Mouse (Mus musculus) kidney, postnatal 14 days (tissue): ENCODE data around the gene Fkbp2.

Experiments used
- DNase-seq: peaks from one replicate; pipeline ENCODE4 v3.0.0; 2022; ENCODE audit warnings: mixed read lengths

Fkbp2 gene

DNA sequence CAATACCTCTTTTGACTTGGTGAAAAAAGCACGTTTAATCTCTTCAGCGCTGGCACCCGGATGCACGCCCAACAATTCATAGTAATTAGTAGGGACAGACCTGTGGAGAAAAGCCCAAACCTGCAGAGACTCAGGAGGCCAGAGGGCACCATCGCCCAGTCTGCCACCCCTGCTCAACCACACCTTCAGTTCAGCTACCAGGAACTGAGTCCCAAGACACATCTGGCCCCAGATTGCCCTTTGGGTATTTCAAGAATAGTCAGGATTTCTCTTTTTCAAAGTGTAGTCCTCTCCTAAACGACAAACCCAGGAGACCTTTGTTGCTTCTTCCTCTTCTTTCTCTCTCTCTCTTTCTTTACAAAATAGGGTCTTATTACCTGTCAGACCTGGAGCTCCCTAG lies 10.4 kb upstream of the Fkbp2 start:
- no peak for DNase-seq

DNA sequence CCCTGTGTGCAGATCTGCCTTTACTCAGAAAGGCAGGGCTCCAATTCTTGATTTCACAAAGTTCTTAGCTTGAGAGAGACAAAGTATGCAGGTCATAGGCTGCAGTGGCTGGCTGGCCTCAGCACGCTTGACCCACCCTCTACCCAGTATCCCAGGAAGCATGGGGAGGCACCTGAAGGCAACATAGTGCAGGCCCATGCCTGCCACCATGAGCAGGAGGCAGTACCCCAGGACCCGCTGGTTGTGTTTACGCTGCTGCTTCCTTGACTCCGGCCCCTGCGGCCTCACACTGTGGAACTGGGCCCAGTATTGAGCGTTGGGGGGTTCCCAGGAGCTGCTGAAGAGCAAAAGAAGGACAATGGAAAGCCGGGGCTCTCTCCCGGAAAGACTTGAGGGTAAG lies 8.9 kb upstream of the Fkbp2 start:
- DNase-seq = no peak

DNA sequence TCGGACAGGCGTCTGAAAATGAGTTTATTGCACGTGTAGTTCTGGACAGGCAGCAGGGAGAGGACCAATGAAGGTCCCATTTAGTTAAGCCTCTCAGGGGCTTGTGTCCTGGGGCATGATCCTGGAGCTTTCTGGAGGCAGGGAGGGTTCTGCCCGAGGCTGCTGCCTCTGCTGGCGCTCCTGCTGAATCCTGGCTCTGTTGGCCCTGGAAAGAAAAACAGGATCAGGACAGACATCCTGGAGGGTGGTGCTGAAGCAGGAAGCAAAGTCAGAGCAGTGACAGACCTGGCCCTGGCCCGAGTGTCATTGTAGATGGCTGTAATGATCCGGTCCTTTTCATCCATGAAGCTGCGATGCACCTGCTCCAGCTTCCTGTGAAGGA lies 7.6 kb upstream of the Fkbp2 start:
- no peak for DNase-seq

DNA sequence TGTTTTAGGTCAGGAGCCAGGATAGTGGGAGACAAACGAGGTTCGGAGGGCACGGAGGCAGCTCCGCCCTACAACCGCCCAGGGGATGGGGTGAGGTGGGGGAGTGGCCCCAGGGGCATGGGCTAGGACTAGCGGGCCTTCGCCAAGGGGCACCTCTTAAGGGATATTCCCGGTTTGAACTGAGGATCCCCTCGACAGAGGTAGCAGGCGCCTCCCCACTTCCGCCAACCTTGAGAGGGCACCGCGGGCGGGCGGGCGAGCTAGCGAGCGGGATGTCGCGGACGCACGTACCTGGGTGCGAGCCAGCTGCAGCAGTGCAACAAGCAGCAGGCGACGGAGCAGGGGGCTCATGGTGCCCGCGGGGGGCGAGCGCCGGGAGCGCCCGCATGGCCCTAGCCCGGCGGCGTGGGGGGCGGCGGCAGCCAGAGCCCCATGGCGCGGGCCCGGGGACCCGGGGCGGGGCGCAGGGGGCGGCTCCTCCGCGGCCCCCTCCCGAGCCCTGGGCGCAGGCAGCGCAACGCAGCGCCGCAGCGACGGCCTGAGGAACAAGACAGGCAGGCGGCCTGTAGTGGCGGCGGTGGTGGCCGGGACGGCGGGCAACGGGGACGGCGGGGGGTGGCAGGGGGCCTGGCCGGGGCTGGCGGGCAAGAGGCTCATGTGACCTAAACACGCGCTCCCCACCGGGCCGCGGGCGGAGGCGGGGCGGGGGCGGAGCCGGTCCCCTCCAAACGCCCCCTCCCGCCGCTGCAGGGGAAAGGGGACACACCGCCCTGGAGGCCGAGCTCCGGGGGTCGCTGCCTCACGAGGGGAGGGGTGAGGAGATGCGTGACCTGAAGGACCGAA lies 7.0 kb upstream of the Fkbp2 start, which contains the start of gene Vegfb:
TSS of gene Vegfb (minus strand) at position 591 of the 843 bp plus-strand sequence.
- peak; percentile 84 for DNase-seq

DNA sequence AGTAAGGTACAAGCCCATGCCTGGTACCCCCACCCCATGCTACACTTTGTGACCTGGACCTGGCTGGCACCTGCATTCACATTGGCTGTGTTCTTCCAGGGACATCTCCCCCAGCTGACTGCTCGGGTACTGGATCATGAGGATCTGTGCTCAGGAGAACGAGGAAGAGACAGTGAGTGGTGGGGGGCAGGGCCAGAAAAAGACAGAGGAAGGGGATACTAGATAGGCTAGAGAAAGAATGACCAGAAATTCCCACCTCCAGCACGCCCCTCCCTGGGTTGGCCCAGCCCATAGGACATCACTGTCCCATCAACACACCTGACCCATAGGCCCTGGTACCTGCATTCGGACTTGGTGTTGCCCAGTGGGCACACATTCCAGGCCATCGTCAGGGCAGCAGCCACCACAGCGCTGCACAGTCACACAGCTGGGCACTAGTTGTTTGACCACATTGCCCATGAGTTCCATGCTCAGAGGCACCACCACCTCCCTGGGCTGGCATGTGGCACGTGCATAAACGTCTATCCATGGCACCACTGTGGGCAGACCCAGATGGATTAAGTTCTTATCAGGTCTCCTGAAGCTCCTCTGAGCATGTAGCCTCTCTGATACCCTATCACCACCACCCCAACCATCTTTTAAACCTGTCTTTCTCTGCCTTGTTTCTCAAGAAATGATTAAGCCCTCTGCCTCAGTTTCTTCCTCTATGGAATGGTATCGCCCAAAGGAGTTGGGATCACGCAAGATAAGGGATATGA lies 5.8 kb upstream of the Fkbp2 start:
- DNase-seq = no peak

DNA sequence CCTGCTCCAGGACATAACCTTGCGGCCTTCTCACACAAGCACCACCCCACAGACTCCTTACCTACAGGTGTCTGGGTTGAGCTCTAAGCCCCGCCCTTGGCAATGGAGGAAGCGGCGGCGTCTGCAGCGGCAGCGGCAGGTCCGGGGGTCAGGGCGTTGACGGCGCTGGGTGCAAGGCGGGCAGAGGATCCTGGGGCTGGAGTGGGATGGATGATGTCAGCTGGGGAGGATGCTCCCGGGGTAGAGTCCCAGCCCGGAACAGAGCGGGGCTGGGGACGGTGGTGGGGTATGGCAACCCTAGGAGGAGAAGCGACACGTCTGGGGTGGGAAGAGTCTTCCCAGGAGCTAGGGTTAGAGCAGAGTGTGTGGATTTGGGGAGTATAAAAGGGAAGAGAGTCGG lies 5.0 kb upstream of the Fkbp2 start:
- DNase-seq = no peak

DNA sequence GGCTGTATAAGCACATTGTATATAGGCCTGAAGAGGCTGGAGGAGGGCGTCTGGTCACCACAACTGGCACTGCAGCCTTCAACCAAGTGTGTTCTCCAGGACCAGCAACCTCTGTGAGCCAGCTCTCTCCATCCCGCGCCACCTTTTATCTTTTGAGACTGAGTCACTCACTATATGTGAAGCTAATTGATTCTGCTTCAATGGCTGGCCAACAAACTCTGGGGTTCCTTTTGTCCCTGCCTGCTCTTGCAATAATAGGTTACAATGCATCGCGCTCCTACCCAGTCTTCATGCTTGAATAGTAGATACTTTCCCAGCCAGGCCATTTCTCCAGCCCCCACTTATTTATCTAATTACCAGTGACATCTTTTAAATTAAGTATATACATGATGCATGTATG lies 3.3 kb upstream of the Fkbp2 start:
- DNase-seq = no peak

DNA sequence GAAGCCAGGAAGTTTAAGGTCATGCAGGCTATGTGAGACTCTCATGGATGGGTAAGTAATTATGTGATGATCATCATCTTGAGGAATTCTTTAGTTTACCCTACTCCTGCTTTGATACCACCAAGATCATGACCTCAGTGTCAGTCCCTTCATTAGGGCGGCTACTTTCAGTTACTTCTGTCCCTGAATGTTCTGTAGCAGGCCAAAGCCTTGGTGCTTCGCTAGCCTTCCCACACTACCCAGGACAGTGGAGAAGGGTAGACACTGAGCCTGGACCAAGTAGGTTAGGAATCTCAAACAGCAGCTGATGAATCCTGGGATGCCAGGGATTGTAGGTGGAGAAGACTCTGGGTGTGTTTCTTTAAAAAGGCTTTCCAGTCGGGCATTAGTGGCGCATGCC lies 1.2 kb upstream of the Fkbp2 start:
- no peak for DNase-seq

DNA sequence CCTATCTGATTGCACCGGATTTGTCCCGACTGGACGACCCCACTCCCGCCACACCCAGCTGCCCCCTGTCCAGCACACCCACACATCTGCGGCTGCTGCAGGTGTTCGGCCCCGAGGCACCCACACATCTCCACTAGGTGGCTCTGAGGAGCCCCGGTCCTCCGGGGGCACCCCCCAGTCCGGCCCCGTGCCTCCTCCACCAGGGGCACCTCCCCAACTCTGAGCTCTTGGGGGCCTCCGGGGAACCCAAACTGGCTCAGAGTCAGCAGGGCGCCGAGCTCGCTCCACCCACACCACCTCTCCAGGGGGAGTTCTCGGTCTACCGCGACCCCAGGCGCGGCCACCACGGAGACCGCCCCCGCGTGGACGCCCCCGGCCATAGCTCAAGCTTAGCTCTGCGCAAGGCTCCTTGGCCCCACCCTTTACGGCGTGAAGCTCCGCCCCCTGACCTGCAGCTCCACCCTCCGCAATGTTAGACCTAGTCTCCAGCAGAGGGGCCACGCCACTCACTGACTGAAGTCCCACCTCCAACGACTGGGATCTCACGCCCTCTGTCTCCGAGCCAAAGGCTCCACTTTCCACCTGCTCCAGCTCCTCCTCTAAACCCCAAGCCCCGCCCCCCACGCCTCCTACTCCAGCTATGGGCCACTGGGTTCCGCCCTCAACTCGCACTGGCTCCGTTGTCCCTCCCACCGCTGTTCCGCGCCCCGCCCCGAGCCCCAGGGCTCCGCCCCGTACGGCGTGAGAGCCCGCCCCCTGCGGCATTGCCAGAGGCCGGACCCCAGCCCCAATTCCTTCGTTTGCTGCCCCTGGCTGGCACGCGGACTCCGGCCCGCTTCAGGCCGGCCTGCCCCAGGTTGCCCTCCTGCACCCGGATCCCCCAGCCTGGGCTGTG lies 568 bp downstream of the Fkbp2 start:
- DNase-seq = peak; percentile 100

DNA sequence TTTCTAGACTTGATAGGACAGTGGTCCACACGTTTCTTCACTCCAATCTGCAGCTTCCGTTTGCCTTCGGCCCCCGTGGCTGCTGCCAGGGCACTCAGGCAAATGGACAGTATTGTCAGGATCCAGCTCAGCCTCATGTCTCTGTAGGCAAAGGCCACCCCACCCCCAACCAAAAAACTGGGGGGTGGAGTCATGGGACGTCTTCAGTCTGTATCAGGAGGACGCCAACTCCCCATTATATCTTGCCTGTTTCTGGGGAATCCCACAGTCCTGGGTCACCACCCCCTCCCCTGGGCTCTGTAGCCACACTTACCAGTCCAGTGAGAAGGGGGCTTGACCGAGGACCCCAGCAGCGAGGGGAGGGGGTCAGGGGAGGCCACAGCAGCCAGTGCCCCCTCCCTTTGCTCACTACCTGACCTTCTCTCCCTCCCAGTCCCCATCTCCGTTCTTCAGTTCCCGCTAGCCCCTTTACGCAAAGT lies 1.3 kb downstream of the Fkbp2 start:
- DNase-seq = peak; percentile 43

DNA sequence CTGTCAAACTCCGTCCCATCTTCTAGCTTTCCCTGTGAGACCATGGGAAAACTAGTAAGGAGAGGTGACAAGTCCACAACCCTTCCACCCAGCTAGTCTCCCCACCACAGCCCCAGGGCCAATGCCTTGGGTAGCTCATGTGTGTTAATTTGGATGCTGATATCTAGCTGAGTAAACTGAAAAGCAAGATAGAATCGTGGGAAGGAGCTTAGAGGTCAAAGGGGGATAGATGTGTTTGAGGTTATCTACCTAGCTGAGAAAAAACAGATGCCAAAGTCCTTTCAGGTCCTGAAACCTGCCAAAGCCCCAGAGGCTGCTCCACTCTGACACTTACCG lies 1.7 kb downstream of the Fkbp2 start:
- DNase-seq = no peak

DNA sequence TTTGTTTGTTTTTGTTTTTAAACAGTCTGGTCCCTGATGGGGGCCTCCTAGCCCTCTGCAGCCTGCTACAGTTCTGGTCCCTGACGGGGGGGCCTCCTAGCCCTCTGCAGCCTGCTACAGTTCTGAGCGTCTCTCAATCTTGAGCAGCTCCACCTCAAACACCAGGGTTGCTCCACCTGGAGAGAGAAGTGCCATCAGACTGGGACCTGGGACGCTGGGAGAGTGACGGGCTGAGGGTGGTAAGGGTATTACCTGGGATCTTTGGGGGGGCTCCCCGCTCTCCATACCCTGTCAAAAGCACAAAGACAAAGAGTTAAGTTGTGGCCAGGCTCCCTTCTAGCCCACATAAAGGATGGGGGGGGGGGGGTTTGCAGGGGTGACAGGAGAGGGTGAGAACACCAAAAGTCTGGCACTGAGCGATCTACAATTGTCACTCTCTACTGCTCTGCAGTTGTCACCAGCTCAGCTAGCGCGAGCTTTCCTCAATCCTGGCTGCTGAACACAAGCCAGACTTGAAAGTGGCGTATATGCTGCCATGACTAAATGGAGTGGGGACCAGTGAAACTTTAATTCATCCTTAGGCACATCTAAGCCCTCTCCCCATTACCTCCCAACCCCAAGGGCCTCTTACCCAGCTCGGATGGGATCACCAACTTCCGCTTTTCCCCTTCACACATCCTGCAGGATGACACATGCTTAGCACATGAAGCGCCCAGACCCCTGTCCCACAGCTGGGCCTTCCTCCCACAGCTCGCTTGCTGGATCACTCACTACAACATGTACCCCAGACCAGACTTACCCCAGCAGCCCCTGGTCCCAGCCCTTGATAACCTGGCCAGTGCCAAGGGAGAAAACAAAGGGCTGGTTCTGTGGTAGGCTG lies 2.3 kb downstream of the Fkbp2 start:
- DNase-seq = no peak

DNA sequence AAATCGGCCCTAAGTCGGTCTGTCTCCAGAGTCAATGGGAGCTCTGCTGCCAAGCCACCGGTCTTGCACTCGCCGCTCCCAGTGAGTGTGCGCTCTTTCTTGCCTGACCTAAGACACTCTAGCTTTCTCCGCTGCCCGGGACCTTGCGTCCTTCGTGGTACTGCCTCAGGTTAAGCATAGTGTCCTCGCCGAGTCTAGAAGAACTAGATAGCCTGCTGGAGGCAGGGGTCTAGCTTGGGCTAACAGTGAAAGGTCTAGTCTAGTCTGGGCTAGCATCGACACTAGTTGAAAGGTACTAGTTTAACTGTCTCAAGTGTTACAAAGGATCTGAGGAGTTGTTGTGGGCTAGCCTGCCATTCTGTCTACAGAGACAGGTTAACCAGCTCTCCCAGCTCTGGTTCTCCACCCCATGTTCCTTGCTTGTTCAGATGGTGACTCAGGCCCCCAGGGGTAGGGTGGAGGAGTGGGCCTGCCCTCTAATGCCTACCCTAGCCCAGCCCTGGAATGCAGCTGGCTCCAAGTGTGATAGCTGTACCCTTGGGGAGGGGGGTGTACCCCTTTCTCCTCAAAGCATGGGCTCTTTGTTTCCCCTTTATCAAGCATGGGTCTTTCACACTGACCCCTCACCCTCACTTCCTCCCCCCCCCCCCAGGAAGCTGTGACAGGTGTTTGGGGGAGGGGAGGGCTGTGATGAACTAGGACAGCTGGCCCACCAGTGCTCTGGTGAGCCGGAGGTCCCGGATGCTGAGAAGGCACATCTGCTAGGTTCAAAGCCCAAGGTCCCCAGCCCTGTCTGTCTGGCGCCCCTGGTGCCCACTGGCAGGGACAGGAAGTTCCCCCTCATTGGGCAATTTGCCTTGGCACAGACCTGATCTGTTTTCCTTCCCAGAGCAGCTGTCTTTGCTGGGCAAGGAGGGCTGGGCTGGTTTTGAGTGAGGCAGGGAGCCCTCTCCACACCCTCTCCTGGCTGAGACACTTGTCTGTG lies 4.5 kb downstream of the Fkbp2 start, which contains the start of gene Plcb3:
TSS of gene Plcb3 (minus strand) at position 934 of the 985 bp plus-strand sequence.
- peak; percentile 76 for DNase-seq

DNA sequence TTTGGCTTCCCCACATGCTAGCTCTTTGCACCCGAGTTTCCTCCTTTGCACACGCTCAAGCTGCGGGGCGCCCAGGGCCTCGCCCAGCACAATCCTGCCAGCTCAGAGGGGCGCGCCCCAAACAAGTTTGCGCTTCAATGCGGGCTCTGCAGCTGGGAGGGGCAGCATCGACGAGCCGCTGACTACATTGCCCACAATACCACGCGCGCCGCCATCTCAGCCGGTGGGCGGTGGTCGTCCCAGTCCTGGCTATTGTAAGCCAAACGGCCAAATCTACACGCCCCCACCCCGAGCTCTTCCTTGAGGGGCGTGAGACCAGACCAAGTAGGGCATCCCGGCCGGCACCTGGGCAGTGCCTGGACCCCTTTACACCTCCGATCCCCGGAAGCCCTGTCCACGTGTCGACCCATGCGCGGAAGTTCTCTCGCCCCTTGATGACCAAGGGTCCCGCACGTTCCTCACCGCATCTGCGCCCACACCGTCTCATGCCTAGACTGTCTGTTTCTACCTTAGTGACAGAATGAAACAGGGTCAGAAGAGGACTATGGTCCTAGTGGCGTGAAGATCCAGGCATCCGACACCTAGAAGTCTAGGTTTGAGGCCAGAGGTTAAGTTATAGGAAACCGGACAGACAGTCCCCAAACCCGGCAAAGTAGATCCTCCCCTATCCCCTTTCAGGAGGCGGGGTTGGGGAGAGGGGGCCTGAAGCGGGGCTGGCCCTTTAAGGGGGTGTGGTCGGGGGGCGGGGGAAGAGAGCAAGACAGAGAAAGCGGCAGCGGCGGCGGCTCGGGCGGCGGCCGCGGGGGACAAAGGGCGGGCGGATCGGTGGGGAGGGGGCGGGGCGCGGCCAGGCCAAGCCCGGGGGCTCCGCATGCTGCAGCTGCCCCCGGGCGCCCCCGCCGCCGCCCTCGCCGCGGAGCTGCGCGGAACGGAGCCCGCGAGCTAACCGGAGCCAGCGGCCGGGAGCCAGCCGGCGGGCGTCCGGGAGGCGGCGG lies 5.8 kb downstream of the Fkbp2 start, which contains the start of gene Ppp1r14b:
TSS of gene Ppp1r14b (plus strand) at position 758 of the 995 bp plus-strand sequence.
- DNase-seq = peak; percentile 89

DNA sequence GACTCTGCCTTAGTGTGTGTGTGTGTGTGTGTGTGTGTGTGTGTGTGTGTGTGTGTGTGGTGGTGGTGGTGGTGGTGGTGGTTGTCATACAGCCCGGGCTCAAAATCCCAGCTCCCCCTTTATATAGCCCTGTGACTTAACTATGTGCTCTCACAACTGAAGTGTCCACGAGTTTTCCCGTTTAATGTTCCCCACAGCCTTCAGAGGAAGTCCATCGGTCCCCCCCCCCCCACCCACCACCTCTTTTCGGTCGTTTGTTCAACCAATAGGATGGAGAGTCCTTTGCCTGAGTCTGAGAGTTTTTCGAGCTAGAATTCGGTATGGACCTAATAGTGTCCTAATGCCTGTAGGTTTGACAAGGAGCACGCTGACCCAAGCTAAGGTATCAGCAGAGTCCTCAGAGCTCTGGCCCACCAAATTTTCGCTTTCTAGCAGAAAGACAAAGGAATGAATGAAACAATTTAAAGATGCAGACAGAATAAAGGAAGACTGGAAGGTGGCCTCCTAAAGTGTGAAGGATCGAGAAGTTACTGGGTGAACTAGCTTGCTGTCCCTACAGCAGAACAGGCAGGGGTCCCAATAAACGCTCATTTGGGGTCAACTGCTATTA lies 6.6 kb downstream of the Fkbp2 start:
- no peak for DNase-seq

DNA sequence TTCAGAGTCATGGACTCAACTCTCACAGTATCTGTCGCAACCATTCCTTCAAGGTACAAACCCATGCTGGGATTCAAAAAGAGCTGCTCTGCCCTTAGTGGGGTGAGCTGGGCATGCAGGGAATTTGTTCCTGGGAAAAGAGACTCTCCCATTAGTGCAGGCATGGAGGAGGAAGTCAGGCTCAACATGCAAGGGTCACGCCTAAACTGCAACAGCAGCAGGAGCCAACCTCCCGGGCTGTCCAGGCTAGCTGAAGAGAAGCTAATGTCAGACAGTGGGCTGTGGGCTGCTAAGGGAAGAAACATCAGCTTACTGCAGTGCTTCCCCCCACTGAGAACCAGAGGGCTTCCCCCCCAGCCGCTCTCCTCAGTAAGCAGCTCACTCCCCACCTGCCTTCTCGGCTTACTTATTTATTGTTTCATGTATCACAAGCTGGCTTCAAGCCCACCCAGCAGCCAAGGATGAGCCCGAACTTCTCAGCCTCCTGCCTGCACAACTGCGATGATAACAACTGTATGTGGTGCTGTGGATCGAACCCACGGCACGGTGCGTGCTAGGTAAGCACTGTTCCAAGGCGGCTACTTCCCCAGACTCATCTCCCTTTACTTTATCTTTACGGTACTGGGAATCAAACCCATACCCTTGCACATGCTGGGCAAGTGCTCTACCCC lies 7.9 kb downstream of the Fkbp2 start:
- no peak for DNase-seq

DNA sequence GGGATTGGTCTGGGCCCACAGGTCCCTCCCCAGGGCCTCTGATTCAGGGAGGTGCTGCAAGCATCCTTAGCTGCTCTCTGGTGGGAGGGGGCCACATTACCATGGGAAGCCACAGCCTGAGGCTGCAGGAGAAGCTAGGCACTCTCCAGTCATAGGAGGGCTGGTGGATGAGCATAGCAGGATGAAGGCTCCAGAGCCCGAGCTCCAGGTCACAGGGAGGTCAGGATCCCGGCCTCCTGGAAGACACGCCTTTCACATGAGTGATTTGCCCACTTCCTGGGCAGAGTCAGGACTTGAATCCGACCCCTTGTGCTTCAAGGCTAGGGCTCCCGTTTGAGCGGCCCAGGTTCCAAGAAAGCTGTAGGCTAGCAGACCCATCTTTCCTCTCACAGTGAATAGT lies 8.7 kb downstream of the Fkbp2 start:
- DNase-seq = no peak

DNA sequence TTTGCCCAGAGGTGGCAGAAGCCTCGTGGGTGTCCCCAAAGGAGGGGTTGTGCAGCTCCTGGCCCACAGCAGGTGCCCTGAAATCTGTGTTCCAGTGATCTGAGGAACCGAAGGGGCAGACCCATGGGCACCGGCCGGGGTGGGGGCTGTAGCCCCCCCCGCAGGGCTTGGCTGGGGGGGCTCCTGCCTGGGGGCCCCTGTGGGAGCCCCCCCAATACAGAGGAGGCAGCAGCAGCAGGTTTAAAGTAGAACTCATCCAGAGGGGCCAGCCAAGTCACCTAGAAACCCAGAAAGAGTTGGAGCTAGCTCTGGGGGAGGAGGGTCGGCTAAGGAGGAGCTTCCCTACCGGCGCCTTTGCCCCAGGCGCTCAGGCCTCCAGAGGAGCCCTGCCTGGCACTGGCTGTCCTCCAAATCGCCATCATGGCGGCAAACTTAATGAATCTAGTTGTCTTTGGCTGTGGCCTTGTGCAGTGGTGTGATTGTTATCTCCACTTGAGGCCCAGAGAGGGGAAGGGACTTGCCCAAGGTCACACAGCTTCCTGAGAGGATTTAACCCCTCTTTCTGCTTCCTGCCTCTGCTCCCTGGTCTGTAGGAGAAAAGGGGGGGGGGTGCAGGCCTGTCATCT lies 9.7 kb downstream of the Fkbp2 start:
- no peak for DNase-seq
